Mouse (Mus musculus): ENCODE results near the gene Srms.

DNA sequence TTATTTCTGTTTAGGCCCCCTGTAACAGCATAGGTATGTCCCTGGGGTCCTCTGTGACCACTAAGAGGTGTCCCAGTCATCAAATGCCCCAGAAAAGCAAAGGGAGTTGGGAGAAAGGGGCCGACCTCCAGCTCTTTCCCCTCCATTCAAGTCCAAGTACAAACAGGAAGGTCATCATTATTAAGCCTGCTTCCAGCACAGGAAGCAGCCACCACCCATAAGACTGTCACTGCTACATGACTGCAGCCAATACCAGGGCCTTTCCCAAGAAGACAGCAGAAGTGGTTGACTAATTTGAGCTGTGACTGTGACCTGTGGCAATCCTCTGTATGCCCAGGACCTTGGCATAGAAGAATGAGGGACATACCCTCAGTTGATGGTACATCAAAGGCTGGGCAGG is 15.3 kb upstream of the Srms start:
- TF ChIP-seq CTCF (IDR thresholded peaks at IDR 0.05; ENCODE audit: borderline replicate concordance, insufficient read depth, low read length), result no peak
- no peak for TF ChIP-seq POLR2A (IDR thresholded peaks at IDR 0.05; ENCODE audit: low read depth, low read length)
